Mouse (Mus musculus) neural tube, postnatal 0 days (tissue): ENCODE measurements around the gene Ubqln1. TPM values are rescaled to one million over a fixed set of nuclear protein-coding genes. Genes with fewer than 3 reads are reported as not detected.

Experiments
- polyA plus RNA-seq: library from polyadenylated mRNA; unstranded; fragments of >200 nt; fragmentation: Nextera tagmentation; extraction: Ambion mirVana; gene quantifications from 2 replicates; pipeline ENCODE4 v1.2.1, GENCODE M21; 2015

Gene Ubqln1
- 112 and 115 TPM in 2 replicates for polyA plus RNA-seq

GRCm38 (mm10) chr13:58215592-58216341, at the start of gene Ubqln1:
TSS of gene Ubqln1 (minus strand) at chr13:58215653.

GRCm38 (mm10) chr13:58157447-58158098, 57.9 kb downstream of the Ubqln1 start, which contains the start of gene Idnk:
TSS of gene Idnk (plus strand) at chr13:58157649.

DNA sequence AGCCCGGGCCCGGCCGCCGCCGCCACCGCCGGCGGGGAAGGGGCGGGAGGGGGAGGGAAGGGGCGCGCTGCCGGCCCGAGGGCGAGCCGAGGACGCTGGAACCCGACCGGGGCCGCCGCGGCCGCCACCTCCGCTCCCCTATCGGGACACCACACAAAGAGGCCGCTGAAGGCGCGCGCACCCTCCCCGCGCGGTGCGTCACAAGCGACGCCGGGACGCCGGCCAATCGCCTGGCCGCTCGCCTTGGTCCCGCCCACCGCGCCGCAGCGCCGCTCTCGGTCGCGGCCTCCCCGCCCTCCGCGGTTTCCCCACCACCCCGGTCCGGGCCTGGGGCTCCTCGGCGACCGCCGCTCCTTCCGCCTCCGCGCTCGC, 87.1 kb downstream of the Ubqln1 start, which contains the start of gene Hnrnpa0:
TSS of gene Hnrnpa0 (minus strand) at position 161 of the 372 bp plus-strand sequence.

Other genes with a start within 250 kb of the Ubqln1 start
- gene Klhl3, start 102.1 kb downstream of the Ubqln1 start, polyA plus RNA-seq = 13.4 and 15.6 TPM in 2 replicates
- gene Hnrnpa0, start 87.1 kb downstream of the Ubqln1 start, polyA plus RNA-seq = 46.2 and 51.9 TPM in 2 replicates
- 57.1 and 63.7 TPM in 2 replicates for gene Idnk, start 58.0 kb downstream of the Ubqln1 start, polyA plus RNA-seq
- gene Gkap1, start 60.0 kb upstream of the Ubqln1 start, polyA plus RNA-seq = 43.9 and 48.8 TPM in 2 replicates
- 1.2 and 2.0 TPM in 2 replicates for gene Kif27, start 143.5 kb upstream of the Ubqln1 start, polyA plus RNA-seq
- 20.4 and 21.0 TPM in 2 replicates for gene 2210016F16Rik, start 169.6 kb upstream of the Ubqln1 start, polyA plus RNA-seq
- gene Rmi1, start 186.6 kb upstream of the Ubqln1 start, polyA plus RNA-seq = 19.8 and 20.7 TPM in 2 replicates
- 744 and 749 TPM in 2 replicates for gene Hnrnpk, start 187.7 kb upstream of the Ubqln1 start, polyA plus RNA-seq